Mouse (Mus musculus): ENCODE measurements around the gene Hp1bp3.

The Hp1bp3 gene

GRCm38 (mm10) chr4:138293949-138294550 lies 78.0 kb downstream of the Hp1bp3 start:
- no peak for DNase-seq (ENCODE audit: low read depth in 1 of 2, low spot score in 2 of 2)

Data from monocyte, adult 2 months (primary cell).